Mouse (Mus musculus) brown adipose tissue, adult 24 weeks (tissue): Measurements from ENCODE around the gene Gse1. TPM values are rescaled to one million over a fixed set of nuclear protein-coding genes. Genes with fewer than 3 reads are reported as not detected.

Source experiments
- polyA plus RNA-seq: library from polyadenylated mRNA; stranded (reverse); fragments of >200 nt; gene quantifications from 2 replicates; pipeline ENCODE4 v1.2.4, GENCODE M21; 2012; ENCODE audit not compliant: missing spikeins, insufficient read depth, insufficient read length

Gene Gse1
- polyA plus RNA-seq, 1 experiment, result 9.9 TPM

Other genes with a start within 250 kb of the Gse1 start
- gene Crispld2, start 236.0 kb upstream of the Gse1 start, polyA plus RNA-seq, result 6.9 and 8.3 TPM in 2 replicates
- 21.9 TPM in 2 replicates for gene Zdhhc7, start 127.0 kb upstream of the Gse1 start, polyA plus RNA-seq
- 4.2 and 4.5 TPM in 2 replicates for gene 6430548M08Rik, start 114.3 kb upstream of the Gse1 start, polyA plus RNA-seq
- gene Fam92b, start 51.0 kb upstream of the Gse1 start, polyA plus RNA-seq, result not detected in 2 replicates